Mouse (Mus musculus) forebrain, embryonic 13.5 days (tissue): ENCODE measurements around the gene Slit3. TPM values are rescaled to one million over a fixed set of nuclear protein-coding genes. Genes with fewer than 3 reads are reported as not detected.

ENCODE experiments used
- ATAC-seq: fragments of 200-750 bp; cut with Nextera tagmentation; 2 replicates; pipeline ENCODE4 v1.8.0; 2017
- H3K27ac ChIP-seq: fragments of 300-500 bp; sonication (generic); 2 replicates; pipeline ENCODE4 v1.5.1; 2015; ENCODE audit warnings: inconsistent platforms, mild to moderate bottlenecking, moderate library complexity
- H3K27me3 ChIP-seq: fragments of 300-500 bp; sonication (generic); 2 replicates; pipeline ENCODE4 v1.6.1; 2015; ENCODE audit warnings: mild to moderate bottlenecking, inconsistent platforms
- H3K36me3 ChIP-seq: fragments of 300-500 bp; sonication (generic); 2 replicates; pipeline ENCODE4 v1.6.1; 2015; ENCODE audit warnings: mild to moderate bottlenecking, inconsistent platforms; ENCODE audit not compliant: poor library complexity, severe bottlenecking
- H3K4me1 ChIP-seq: fragments of 300-500 bp; sonication (generic); 2 replicates; pipeline ENCODE4 v1.6.1; 2015; ENCODE audit warnings: inconsistent platforms
- H3K4me2 ChIP-seq: fragments of 300-500 bp; sonication (generic); 2 replicates; pipeline ENCODE4 v1.6.1; 2015; ENCODE audit warnings: inconsistent platforms, mild to moderate bottlenecking, moderate library complexity
- H3K4me3 ChIP-seq: fragments of 300-500 bp; sonication (generic); 2 replicates; pipeline ENCODE4 v1.5.1; 2015; ENCODE audit warnings: mild to moderate bottlenecking, inconsistent platforms
- H3K9ac ChIP-seq: fragments of 300-500 bp; sonication (generic); 2 replicates; pipeline ENCODE4 v1.6.1; 2015; ENCODE audit warnings: mild to moderate bottlenecking, inconsistent platforms
- H3K9me3 ChIP-seq: fragments of 300-500 bp; sonication (generic); replicated peaks from 2 replicates; pipeline ENCODE4 v1.6.1; 2016; ENCODE audit warnings: inconsistent platforms
- WGBS: fragments of 180-500 bp; shearing (Covaris S2); methylation state at CpG from one replicate; pipeline ENCODE4 v1.1.7; 2015; 5-methylcytosine and 5-hydroxymethylcytosine counted together
- polyA plus RNA-seq: library from polyadenylated mRNA; unstranded; fragments of >200 nt; fragmentation: Nextera tagmentation; extraction: Ambion mirVana; gene quantifications from 2 replicates; pipeline ENCODE4 v1.2.1, GENCODE M21; 2015

The Slit3 gene
- polyA plus RNA-seq, 1 experiment from 2014 or later, result 2.6 TPM

GRCm38 (mm10) chr11:35131740-35132139 lies 10.7 kb downstream of the Slit3 start:
- Histone ChIP-seq H3K4me2 (no peak overlapping the region), H3K27me3 (no peaks in the 10 kb centered on the region), H3K4me1 (no peaks in the 10 kb centered on the region), H3K9ac (no peak overlapping the region), H3K9me3 (no peaks in the 10 kb centered on the region), H3K27ac (no peak overlapping the region), H3K36me3 (no peaks in the 10 kb centered on the region), H3K4me3 (no peak overlapping the region)
- no peak for ATAC-seq
- WGBS, result 87% methylated on average over 5 of the region's 5 CpGs

GRCm38 (mm10) chr11:35136625-35137024 lies 15.6 kb downstream of the Slit3 start:
- Histone ChIP-seq H3K27me3 (no peaks in the 10 kb centered on the region), H3K9me3 (no peaks in the 10 kb centered on the region), H3K27ac (no peak overlapping the region), H3K4me1 (no peaks in the 10 kb centered on the region), H3K9ac (no peak overlapping the region), H3K36me3 (no peaks in the 10 kb centered on the region), H3K4me3 (no peak overlapping the region), H3K4me2 (no peak overlapping the region)
- 89% methylated on average over 9 of the region's 9 CpGs for WGBS
- no peak for ATAC-seq

DNA sequence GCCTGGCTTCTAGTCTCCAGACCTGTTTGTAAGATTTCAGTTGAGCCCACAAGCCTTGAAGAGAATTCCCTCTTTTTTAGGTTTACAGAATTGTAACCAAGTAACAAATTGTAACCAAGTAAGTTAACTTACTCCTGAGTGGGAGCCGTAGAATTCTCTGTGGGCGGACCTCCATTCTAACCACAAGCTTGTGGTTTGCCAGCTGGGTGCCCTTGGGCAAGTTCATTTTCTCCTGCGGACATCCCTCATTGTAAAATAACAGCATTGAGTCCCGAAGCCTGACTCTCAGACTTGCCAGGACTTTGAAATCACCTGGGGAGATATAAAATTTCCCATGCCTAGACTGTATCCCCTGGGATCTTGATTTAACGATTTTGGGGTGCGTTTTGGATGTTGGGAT lies 19.1 kb downstream of the Slit3 start:
- WGBS, result 93% methylated on average over 6 of the region's 6 CpGs
- Histone ChIP-seq H3K4me1 (no peaks in the 10 kb centered on the region), H3K9me3 (no peaks in the 10 kb centered on the region), H3K36me3 (no peaks in the 10 kb centered on the region), H3K9ac (no peak overlapping the region), H3K27me3 (no peaks in the 10 kb centered on the region), H3K4me2 (no peak overlapping the region), H3K4me3 (no peak overlapping the region), H3K27ac (no peak overlapping the region)
- no peak for ATAC-seq

- ATAC-seq, result no peak
- Histone ChIP-seq H3K4me3 (no peak overlapping the region), H3K9me3 (no peaks in the 10 kb centered on the region), H3K27ac (no peak overlapping the region), H3K27me3 (no peaks in the 10 kb centered on the region), H3K4me1 (no peaks in the 10 kb centered on the region), H3K36me3 (no peaks in the 10 kb centered on the region), H3K9ac (no peak overlapping the region), H3K4me2 (no peak overlapping the region)
- WGBS, result 80% methylated on average over 5 of the region's 5 CpGs
Measured at GRCm38 (mm10) chr11:35142202-35142601, 21.2 kb downstream of the Slit3 start.

- Histone ChIP-seq H3K4me2 (no peak overlapping the region), H3K4me1 (no peaks in the 10 kb centered on the region), H3K9me3 (no peaks in the 10 kb centered on the region), H3K9ac (no peak overlapping the region), H3K4me3 (no peak overlapping the region), H3K27ac (no peak overlapping the region), H3K36me3 (no peaks in the 10 kb centered on the region), H3K27me3 (no peaks in the 10 kb centered on the region)
- ATAC-seq, result peak; percentile 72
- WGBS, result 69% methylated on average over 7 of the region's 7 CpGs
Measured at GRCm38 (mm10) chr11:35142698-35143360, 21.8 kb downstream of the Slit3 start.

- Histone ChIP-seq H3K4me3 (no peak overlapping the region), H3K27ac (no peak overlapping the region), H3K27me3 (peaks cover 1% of the 10 kb centered on the region; the same call in 1 of the 2 replicates), H3K36me3 (no peaks in the 10 kb centered on the region), H3K4me1 (peaks cover 11% of the 10 kb centered on the region), H3K9ac (no peak overlapping the region), H3K4me2 (no peak overlapping the region), H3K9me3 (no peaks in the 10 kb centered on the region)
- 88% methylated on average over 11 of the region's 11 CpGs for WGBS
- ATAC-seq, result no peak
Measured at GRCm38 (mm10) chr11:35147818-35148445, 26.9 kb downstream of the Slit3 start.

- WGBS, result 2% methylated on average over 13 of the region's 13 CpGs
- ATAC-seq, result peak; percentile 87
- Histone ChIP-seq H3K27me3 (peaks cover 7% of the 10 kb centered on the region; the same call in 1 of the 2 replicates), H3K4me1 (peaks cover 11% of the 10 kb centered on the region), H3K27ac (no peak overlapping the region), H3K4me3 (peak overlapping the region; percentile 13; the same call in 1 of the 2 replicates), H3K4me2 (peak overlapping the region; percentile 42), H3K9ac (0 out of 2 replicates have a peak overlapping the region, but pooled peaks have one; percentile 34), H3K9me3 (no peaks in the 10 kb centered on the region), H3K36me3 (no peaks in the 10 kb centered on the region)
Measured at GRCm38 (mm10) chr11:35151539-35151951, 30.5 kb downstream of the Slit3 start.

- no peak for ATAC-seq
Measured at GRCm38 (mm10) chr11:35152875-35153274, 31.9 kb downstream of the Slit3 start.

DNA sequence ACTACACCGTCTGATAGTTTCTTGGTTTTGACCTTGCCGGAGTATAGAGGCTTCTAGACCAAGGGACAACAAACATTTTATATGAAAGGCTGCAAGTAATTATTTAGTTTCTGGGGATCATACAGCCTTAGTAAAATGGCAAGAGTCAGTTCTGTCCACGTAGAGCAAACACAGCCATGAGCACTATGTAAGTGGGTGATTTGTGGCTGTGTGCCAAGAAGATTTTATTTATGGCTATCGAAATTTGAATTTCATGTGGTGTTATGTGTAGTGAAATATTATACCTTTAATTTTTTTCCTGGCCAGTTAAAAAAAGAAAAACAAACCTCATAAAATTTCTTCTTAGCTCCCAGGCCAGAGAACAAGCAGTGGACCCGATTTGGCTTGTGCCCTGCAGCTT lies 33.4 kb downstream of the Slit3 start:
- no peak overlapping the region for H3K9ac ChIP-seq
- 88% methylated on average over 5 of the region's 5 CpGs for WGBS
- ATAC-seq, result no peak
- no peak overlapping the region for H3K4me2 ChIP-seq
- no peaks in the 10 kb centered on the region for H3K9me3 ChIP-seq
- H3K4me3 ChIP-seq, result no peak overlapping the region
- no peak overlapping the region for H3K27ac ChIP-seq
- H3K4me1 ChIP-seq, result peaks cover 11% of the 10 kb centered on the region
- peaks cover 7% of the 10 kb centered on the region; the same call in 1 of the 2 replicates for H3K27me3 ChIP-seq
- H3K36me3 ChIP-seq, result no peaks in the 10 kb centered on the region

More at GRCm38 (mm10) chr11:35152875-35153274, 31.9 kb downstream of the Slit3 start:
- Histone ChIP-seq H3K9me3 (no peaks in the 10 kb centered on the region), H3K4me2 (no peak overlapping the region), H3K27me3 (peaks cover 7% of the 10 kb centered on the region; the same call in 1 of the 2 replicates), H3K9ac (no peak overlapping the region), H3K27ac (no peak overlapping the region), H3K4me1 (peaks cover 11% of the 10 kb centered on the region), H3K4me3 (no peak overlapping the region), H3K36me3 (no peaks in the 10 kb centered on the region)
- 62% methylated on average over 2 of the region's 2 CpGs for WGBS

DNA sequence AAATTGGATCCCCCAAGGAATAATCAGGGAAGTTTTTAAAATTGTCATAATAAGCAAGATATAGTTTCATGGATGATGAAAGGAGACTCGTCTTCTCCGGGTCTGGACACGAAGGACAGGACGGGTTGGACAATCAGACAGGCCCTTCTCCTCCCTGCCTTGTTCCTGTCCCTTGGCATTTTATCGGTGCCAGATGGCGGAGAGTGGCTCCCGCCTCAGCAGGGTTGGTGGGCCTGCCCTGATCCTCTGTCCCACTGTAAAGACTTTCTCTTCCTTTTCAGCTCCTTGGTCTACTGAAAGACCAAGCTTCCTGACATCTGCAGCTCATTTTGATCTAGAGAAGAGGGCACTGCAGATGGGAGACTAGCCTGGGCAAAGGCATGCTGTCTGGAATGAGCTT lies 34.3 kb downstream of the Slit3 start:
- Histone ChIP-seq H3K4me3 (no peak overlapping the region), H3K36me3 (no peaks in the 10 kb centered on the region), H3K9me3 (no peaks in the 10 kb centered on the region), H3K9ac (no peak overlapping the region), H3K4me2 (no peak overlapping the region), H3K27me3 (peaks cover 7% of the 10 kb centered on the region; the same call in 1 of the 2 replicates), H3K27ac (no peak overlapping the region), H3K4me1 (peaks cover 11% of the 10 kb centered on the region)
- no peak for ATAC-seq
- WGBS, result 91% methylated on average over 7 of the region's 7 CpGs

DNA sequence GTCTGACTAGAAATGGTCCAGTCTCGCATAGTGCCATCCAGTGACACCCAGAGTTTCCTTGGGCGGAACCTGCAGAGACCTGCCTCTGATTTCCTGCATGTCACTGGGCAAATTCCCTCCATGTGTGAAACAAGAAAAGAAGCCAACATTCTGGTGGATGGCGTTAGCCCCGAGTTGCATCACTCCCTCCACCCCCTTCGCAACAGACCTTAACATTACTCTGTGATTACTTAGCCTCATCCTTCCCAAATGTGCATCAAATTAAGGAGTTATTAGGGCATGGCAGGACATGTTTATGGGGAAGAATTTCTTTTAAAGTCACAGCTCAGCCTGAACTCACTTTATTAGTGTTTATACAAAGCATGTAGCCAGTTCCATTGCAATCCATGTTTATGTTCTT lies 35.7 kb downstream of the Slit3 start:
- no peak for ATAC-seq
- Histone ChIP-seq H3K36me3 (no peaks in the 10 kb centered on the region), H3K9ac (no peak overlapping the region), H3K27me3 (peaks cover 7% of the 10 kb centered on the region; the same call in 1 of the 2 replicates), H3K9me3 (no peaks in the 10 kb centered on the region), H3K4me2 (no peak overlapping the region), H3K27ac (no peak overlapping the region), H3K4me1 (peaks cover 6% of the 10 kb centered on the region), H3K4me3 (no peak overlapping the region)
- 90% methylated on average over 5 of the region's 5 CpGs for WGBS

- Histone ChIP-seq H3K4me2 (no peak overlapping the region), H3K27ac (no peak overlapping the region), H3K9ac (no peak overlapping the region), H3K4me3 (no peak overlapping the region), H3K36me3 (no peaks in the 10 kb centered on the region), H3K27me3 (no peaks in the 10 kb centered on the region), H3K9me3 (no peaks in the 10 kb centered on the region), H3K4me1 (no peaks in the 10 kb centered on the region)
- WGBS, result 79% methylated on average over 4 of the region's 4 CpGs
- ATAC-seq, result no peak
Measured at GRCm38 (mm10) chr11:35160682-35161211, 39.7 kb downstream of the Slit3 start.
